Comparison of ENCODE assay signal across 22 mouse cellular contexts in the genomic region with DNA sequence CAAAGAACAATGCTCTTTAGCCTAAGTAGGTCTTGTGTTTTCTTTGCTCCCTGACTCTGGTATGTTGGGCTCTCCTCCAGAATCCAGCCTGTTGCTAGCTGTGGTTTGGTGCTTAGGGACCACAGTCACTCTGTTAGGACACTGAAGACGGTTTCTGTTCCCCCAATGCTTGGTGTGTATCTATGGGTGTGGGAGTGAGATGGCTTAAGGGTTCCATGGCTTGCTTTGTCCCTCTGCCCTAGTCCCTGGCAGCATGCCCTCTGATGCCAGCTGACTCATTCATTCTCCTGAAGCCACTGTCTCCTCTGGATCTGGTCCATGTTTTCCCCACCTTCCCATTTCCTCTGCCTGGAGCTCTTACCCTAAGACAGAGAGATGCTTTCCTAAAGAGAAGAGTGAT. TPM values are rescaled to one million over a fixed set of nuclear protein-coding genes. Genes with fewer than 3 reads are reported as not detected.
DNase-seq lines count a peak whose midpoint lies in the region; ATAC-seq lines count a peak whose summit lies in the region.
"Had no signal": no experiment of that assay in that cellular context is flagged by ENCODE, and none has a peak within 500 bp of the region (broad histone marks: within the 10 kb centered on the region; RNA-seq: fewer than 3 reads in every experiment).

No protein-coding gene starts in this region.

- DNase-seq in left cerebral cortex, postnatal 4 days: peak; percentile 21
- DNase-seq in left cerebral cortex, adult 8-10 months (ENCODE audit: low spot score in 2 of 2): no peak
- peak; percentile 10 for DNase-seq in MN1 (ENCODE audit: low spot score)
- DNase-seq in hindbrain, embryonic 11.5 days (ENCODE audit: low spot score): no peak
- DNase-seq in spleen, postnatal 36 days (ENCODE audit: low spot score in 2 of 2): no peak
- DNase-seq: adrenal gland, adult 8-10 months; cerebellum, adult 18-20 months; forebrain, postnatal 0 days; gastrocnemius, adult 2 months; gastrocnemius, postnatal 25 days; heart, adult 11 months; heart, postnatal 14 days; kidney, adult 2 months had no signal

- H3K9ac ChIP-seq in hindbrain, embryonic 11.5 days (ENCODE audit: low read depth, low read length): no peak overlapping the region
- no peak overlapping the region for H3K9ac ChIP-seq in intestine, embryonic 15.5 days
- H3K9ac ChIP-seq: embryonic facial prominence, embryonic 13.5 days; forebrain, embryonic 12.5 days; forebrain, postnatal 0 days; hindbrain, embryonic 14.5 days had no signal

- no peaks in the 10 kb centered on the region for H3K27me3 ChIP-seq in hindbrain, embryonic 11.5 days (ENCODE audit: control insufficient read depth, insufficient read depth, low read length)
- no peaks in the 10 kb centered on the region for H3K27me3 ChIP-seq in intestine, embryonic 15.5 days (replicated peaks)
- H3K27me3 ChIP-seq: embryonic facial prominence, embryonic 13.5 days; forebrain, embryonic 12.5 days had no signal

- ATAC-seq in common myeloid progenitor, adult 5-6 weeks (replicated peaks; ENCODE audit: low read depth, poor library complexity, severe bottlenecking): 0 out of 2 replicates have a peak, but pooled peaks have one; percentile 50
- ATAC-seq in hindbrain, embryonic 11.5 days (ENCODE audit: low FRiP score): no peak
- no peak for ATAC-seq in intestine, embryonic 15.5 days
- ATAC-seq: forebrain, postnatal 0 days; intestine, embryonic 16.5 days had no signal

- 83% methylated on average over 1 of the region's 1 CpGs for WGBS in hindbrain, embryonic 11.5 days
- 80% methylated on average over 1 of the region's 1 CpGs for WGBS in intestine, embryonic 15.5 days

- no peaks in the 10 kb centered on the region for H3K4me1 ChIP-seq in hindbrain, embryonic 11.5 days (replicated peaks; ENCODE audit: control insufficient read depth, insufficient read depth, low read length)
- H3K4me1 ChIP-seq in intestine, embryonic 15.5 days (replicated peaks): no peaks in the 10 kb centered on the region
- H3K4me1 ChIP-seq: embryonic facial prominence, embryonic 13.5 days; forebrain, embryonic 12.5 days had no signal

- H3K9me3 ChIP-seq in hindbrain, embryonic 11.5 days (ENCODE audit: control insufficient read depth, low read length): no peaks in the 10 kb centered on the region
- H3K9me3 ChIP-seq in intestine, embryonic 15.5 days: no peaks in the 10 kb centered on the region
- H3K9me3 ChIP-seq: embryonic facial prominence, embryonic 13.5 days; forebrain, embryonic 12.5 days had no signal

- intact Hi-C loops in left cerebral cortex, postnatal 4 days (cut with DNase I): no loop called here

- no peak overlapping the region for H3K27ac ChIP-seq in hindbrain, embryonic 11.5 days (ENCODE audit: low read depth, low read length)
- H3K27ac ChIP-seq in intestine, embryonic 15.5 days: no peak overlapping the region
- H3K27ac ChIP-seq: embryonic facial prominence, embryonic 13.5 days; forebrain, embryonic 12.5 days; gastrocnemius, adult 2 months; hindbrain, embryonic 14.5 days had no signal

- H3K4me3 ChIP-seq in hindbrain, embryonic 11.5 days (ENCODE audit: low read depth, low read length): no peak overlapping the region
- no peak overlapping the region for H3K4me3 ChIP-seq in intestine, embryonic 15.5 days (replicated peaks)
- H3K4me3 ChIP-seq: embryonic facial prominence, embryonic 13.5 days; forebrain, embryonic 12.5 days; gastrocnemius, adult 2 months had no signal

- H3K4me2 ChIP-seq in hindbrain, embryonic 11.5 days (replicated peaks; ENCODE audit: low read depth, low read length): no peak overlapping the region
- no peak overlapping the region for H3K4me2 ChIP-seq in intestine, embryonic 15.5 days (replicated peaks)
- H3K4me2 ChIP-seq: embryonic facial prominence, embryonic 13.5 days; forebrain, embryonic 12.5 days; hindbrain, embryonic 14.5 days had no signal

- H3K36me3 ChIP-seq in hindbrain, embryonic 11.5 days (ENCODE audit: control insufficient read depth, insufficient read depth, low read length): no peaks in the 10 kb centered on the region
- no peaks in the 10 kb centered on the region for H3K36me3 ChIP-seq in intestine, embryonic 15.5 days
- H3K36me3 ChIP-seq: embryonic facial prominence, embryonic 13.5 days; forebrain, embryonic 12.5 days had no signal

RNA-seq across cellular contexts. Expression of gene Areg, which starts 24.8 kb away (rescaled TPM):
- not detected for total RNA-seq in left cerebral cortex, postnatal 4 days (2021)
- not detected for total RNA-seq in left cerebral cortex, adult 8-10 months (2022)
- not detected in 2 replicates for total RNA-seq in common myeloid progenitor, adult 5-6 weeks (2017)
- 0.20 TPM in 1 of 2 replicates, not detected in the other for polyA plus RNA-seq in hindbrain, embryonic 11.5 days (2014; fragmentation: Nextera tagmentation; extraction: Ambion mirVana)
- 5.4 and 5.9 TPM in 2 replicates for polyA plus RNA-seq in intestine, embryonic 15.5 days (2015; fragmentation: Nextera tagmentation; extraction: Ambion mirVana)
- total RNA-seq: adrenal gland, adult 8-10 months; forebrain, postnatal 0 days; gastrocnemius, adult 2 months; gastrocnemius, postnatal 25 days; heart, postnatal 14 days; hematopoietic stem cell, adult 5-6 weeks; MEL had no signal
- polyA plus RNA-seq: forebrain, embryonic 12.5 days; kidney, adult 2 months had no signal

RNA-seq across cellular contexts. Expression of gene Ereg, which starts 40.2 kb away (rescaled TPM):
- not detected for total RNA-seq in left cerebral cortex, postnatal 4 days (2021)
- total RNA-seq in left cerebral cortex, adult 8-10 months (2022): not detected
- not detected in 2 replicates for total RNA-seq in common myeloid progenitor, adult 5-6 weeks (2017)
- not detected in 2 replicates for polyA plus RNA-seq in hindbrain, embryonic 11.5 days (2014; fragmentation: Nextera tagmentation; extraction: Ambion mirVana)
- polyA plus RNA-seq in intestine, embryonic 15.5 days (2015; fragmentation: Nextera tagmentation; extraction: Ambion mirVana): 1.2 TPM in 2 replicates
- total RNA-seq: gastrocnemius, adult 2 months; gastrocnemius, postnatal 25 days; hematopoietic stem cell, adult 5-6 weeks; MEL had no signal
- polyA plus RNA-seq: embryonic facial prominence, embryonic 13.5 days; forebrain, embryonic 12.5 days; forebrain, postnatal 0 days; heart, embryonic 14.5 days; hindbrain, embryonic 14.5 days had no signal

Comparison
In these comparisons a context has a peak if more than half of its experiments do, and no peak if none do; other contexts are left out.
1. DNase-seq: peak in left cerebral cortex, postnatal 4 days (single experiment) and MN1 (single experiment); none in left cerebral cortex, adult 8-10 months (0 of 2), hindbrain, embryonic 11.5 days (single experiment) and spleen, postnatal 36 days (0 of 2).